Mouse (Mus musculus) stomach, embryonic 15.5 days (tissue): ENCODE results near the gene Map4k1. TPM values are rescaled to one million over a fixed set of nuclear protein-coding genes. Genes with fewer than 3 reads are reported as not detected.

Experiments
- ATAC-seq: fragments of 200-750 bp; cut with Nextera tagmentation; 2 replicates; pipeline ENCODE4 v1.8.0; 2017; ENCODE audit warnings: low read depth, moderate number of reproducible peaks, moderate TSS enrichment; ENCODE audit not compliant: insufficient read depth, low FRiP score
- H3K27ac ChIP-seq: fragments of 300-500 bp; sonication (generic); 2 replicates; pipeline ENCODE4 v1.5.1; 2015; ENCODE audit warnings: mild to moderate bottlenecking, inconsistent platforms
- H3K27me3 ChIP-seq: fragments of 300-500 bp; sonication (generic); replicated peaks from 2 replicates; pipeline ENCODE4 v1.6.1; 2015; ENCODE audit warnings: inconsistent platforms
- H3K36me3 ChIP-seq: fragments of 300-500 bp; sonication (generic); 2 replicates; pipeline ENCODE4 v1.6.1; 2015; ENCODE audit warnings: inconsistent platforms
- H3K4me1 ChIP-seq: fragments of 300-500 bp; sonication (generic); 2 replicates; pipeline ENCODE4 v1.6.1; 2015; ENCODE audit warnings: inconsistent platforms
- H3K4me2 ChIP-seq: fragments of 300-500 bp; sonication (generic); 2 replicates; pipeline ENCODE4 v1.6.1; 2015; ENCODE audit warnings: mild to moderate bottlenecking, inconsistent platforms
- H3K4me3 ChIP-seq: fragments of 300-500 bp; sonication (generic); replicated peaks from 2 replicates; pipeline ENCODE4 v1.5.1; 2015; ENCODE audit warnings: inconsistent platforms
- H3K9ac ChIP-seq: fragments of 300-500 bp; sonication (generic); 2 replicates; pipeline ENCODE4 v1.6.1; 2015; ENCODE audit warnings: inconsistent platforms
- H3K9me3 ChIP-seq: fragments of 300-500 bp; sonication (generic); 2 replicates; pipeline ENCODE4 v1.6.1; 2016; ENCODE audit warnings: inconsistent platforms
- WGBS: fragments of 180-500 bp; shearing (Covaris S2); methylation state at CpG from one replicate; pipeline ENCODE4 v1.1.7; 2015; 5-methylcytosine and 5-hydroxymethylcytosine counted together
- polyA plus RNA-seq: library from polyadenylated mRNA; unstranded; fragments of >200 nt; fragmentation: Nextera tagmentation; extraction: Ambion mirVana; gene quantifications from 2 replicates; pipeline ENCODE4 v1.2.1, GENCODE M21; 2015

Gene Map4k1
- polyA plus RNA-seq, 1 experiment from 2014 or later: 9.3 TPM

DNA sequence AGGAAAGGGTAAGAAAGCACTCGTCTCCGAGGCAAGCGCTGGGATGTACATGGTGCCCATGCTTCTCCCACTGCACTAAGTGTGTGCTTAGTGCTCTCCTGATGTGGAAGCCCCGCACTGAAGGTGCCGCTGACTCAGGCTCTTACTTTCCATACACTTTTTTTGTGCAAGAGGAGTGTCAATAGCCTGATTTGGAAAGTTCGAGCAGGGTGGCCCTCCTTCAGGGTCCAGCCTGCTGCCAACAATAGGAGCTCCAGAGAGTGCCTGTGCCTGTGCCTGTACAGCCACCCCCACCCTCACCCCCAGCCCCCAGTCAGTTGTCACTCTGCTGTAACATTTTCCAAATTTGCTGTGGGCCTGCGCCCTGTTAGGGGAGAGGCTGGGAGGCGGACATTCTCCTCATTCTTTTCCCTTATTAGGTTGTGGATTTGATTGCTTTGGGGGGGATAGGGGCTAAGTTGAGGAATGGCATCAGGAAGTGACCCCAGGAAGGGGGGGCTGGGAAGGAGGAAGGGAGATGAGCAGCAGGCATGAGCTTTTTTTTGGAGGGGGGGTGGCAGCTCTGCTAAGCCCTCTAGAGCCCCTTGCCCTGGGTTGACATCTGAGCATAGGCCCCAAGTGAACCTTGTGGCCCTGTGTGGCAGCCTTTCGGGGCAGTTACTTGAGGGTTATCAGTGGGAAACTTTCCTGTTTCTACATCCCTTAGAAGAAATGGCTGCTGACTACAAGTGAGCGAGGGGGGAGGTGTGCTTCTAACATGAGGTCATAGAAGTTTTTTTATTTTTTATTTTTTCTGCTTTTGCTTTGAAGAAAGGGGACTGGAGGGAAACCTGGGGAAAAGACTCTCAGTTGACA, 36.2 kb upstream of the Map4k1 start:
- H3K9me3 ChIP-seq: no peaks in the 10 kb centered on the region
- 22% methylated on average over 10 of the region's 10 CpGs for WGBS
- H3K4me3 ChIP-seq: no peak overlapping the region
- peak overlapping the region; percentile 24; the same call in 1 of the 2 replicates for H3K4me2 ChIP-seq
- H3K27me3 ChIP-seq: no peaks in the 10 kb centered on the region
- no peaks in the 10 kb centered on the region for H3K36me3 ChIP-seq
- peak overlapping the region; percentile 89 for H3K27ac ChIP-seq
- H3K9ac ChIP-seq: no peak overlapping the region
- H3K4me1 ChIP-seq: peaks cover 71% of the 10 kb centered on the region
- peak; percentile 57 for ATAC-seq

- 31% methylated on average over 1 of the region's 1 CpGs for WGBS
- ATAC-seq: no peak
- Histone ChIP-seq H3K4me2 (no peak overlapping the region), H3K27me3 (no peaks in the 10 kb centered on the region), H3K4me1 (peaks cover 66% of the 10 kb centered on the region), H3K9me3 (no peaks in the 10 kb centered on the region), H3K27ac (peak overlapping the region; percentile 89), H3K36me3 (no peaks in the 10 kb centered on the region), H3K9ac (no peak overlapping the region), H3K4me3 (no peak overlapping the region)
Observed at GRCm38 (mm10) chr7:28946271-28946610, 35.6 kb upstream of the Map4k1 start.

DNA sequence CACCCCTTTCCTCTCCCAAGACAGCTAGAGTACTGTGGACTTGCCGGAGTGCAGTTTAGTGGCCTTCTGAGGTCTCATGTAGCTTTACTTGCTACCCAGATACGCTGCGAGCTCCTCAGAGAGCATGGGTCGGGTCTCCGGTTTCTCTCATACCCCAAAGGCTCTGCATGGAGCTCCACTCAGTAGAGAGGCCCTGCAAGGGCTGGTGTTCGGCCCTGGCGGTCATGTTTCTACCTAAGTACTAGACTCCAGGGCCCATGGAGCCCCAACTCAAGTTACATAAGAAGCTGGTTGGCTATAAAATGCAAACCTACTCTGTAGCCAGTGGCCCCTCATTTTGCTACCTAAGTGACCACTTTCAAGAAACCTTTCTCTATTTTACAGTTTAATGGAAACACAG, 33.1 kb upstream of the Map4k1 start:
- Histone ChIP-seq H3K9ac (no peak overlapping the region), H3K4me2 (no peak overlapping the region; the same call in 1 of the 2 replicates)
- WGBS: 85% methylated on average over 7 of the region's 7 CpGs

GRCm38 (mm10) chr7:28949298-28949697, 32.6 kb upstream of the Map4k1 start:
- H3K27ac ChIP-seq: peak overlapping the region; percentile 64
- H3K9me3 ChIP-seq: no peaks in the 10 kb centered on the region
- H3K27me3 ChIP-seq: no peaks in the 10 kb centered on the region
- ATAC-seq: no peak
- 61% methylated on average over 2 of the region's 2 CpGs for WGBS
- H3K36me3 ChIP-seq: no peaks in the 10 kb centered on the region
- H3K4me2 ChIP-seq: no peak overlapping the region; the same call in 1 of the 2 replicates
- H3K9ac ChIP-seq: no peak overlapping the region
- no peak overlapping the region for H3K4me3 ChIP-seq
- H3K4me1 ChIP-seq: peaks cover 74% of the 10 kb centered on the region

More for the DNA sequence above, 33.1 kb upstream of the Map4k1 start:
- Histone ChIP-seq H3K4me3 (no peak overlapping the region), H3K4me1 (peaks cover 71% of the 10 kb centered on the region), H3K36me3 (no peaks in the 10 kb centered on the region), H3K27ac (peak overlapping the region; percentile 64; the same call in 1 of the 2 replicates), H3K9me3 (no peaks in the 10 kb centered on the region), H3K27me3 (no peaks in the 10 kb centered on the region)
- no peak for ATAC-seq

DNA sequence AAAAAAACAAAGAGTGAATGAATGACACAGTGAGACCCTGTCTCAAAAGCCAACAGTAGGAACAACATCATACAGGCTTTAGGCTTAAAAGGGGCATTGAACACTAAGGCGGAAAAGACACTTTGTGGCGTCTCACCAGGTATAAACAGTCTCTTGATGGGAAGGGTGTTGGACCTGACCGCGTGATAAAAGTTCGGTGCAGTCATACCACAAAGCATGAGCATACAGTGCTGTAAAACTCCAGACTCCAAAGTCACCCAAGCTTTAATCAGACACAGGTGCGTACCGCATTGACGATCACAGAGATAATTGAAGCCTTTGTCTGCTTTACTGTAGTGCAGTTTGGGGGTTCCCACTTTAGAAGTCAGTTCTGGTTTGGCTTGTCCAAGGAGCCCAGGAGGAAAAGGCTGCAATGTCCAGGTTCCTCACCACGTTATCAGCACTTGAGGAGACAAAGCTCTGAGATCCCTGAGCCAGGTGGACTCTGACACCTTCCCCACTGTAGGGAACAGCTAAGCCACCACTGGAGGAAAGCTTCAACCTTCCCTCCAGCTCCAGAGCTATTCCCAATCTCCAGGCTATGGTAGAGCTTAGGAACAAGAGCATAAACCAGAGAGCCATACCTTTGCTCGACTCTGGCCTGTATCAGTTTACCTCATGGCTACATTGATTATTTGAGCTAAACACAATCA, 31.4 kb upstream of the Map4k1 start:
- Histone ChIP-seq H3K27me3 (no peaks in the 10 kb centered on the region), H3K9ac (no peak overlapping the region), H3K27ac (peak overlapping the region; percentile 64; the same call in 1 of the 2 replicates), H3K4me3 (no peak overlapping the region), H3K4me1 (peaks cover 74% of the 10 kb centered on the region), H3K9me3 (no peaks in the 10 kb centered on the region), H3K36me3 (no peaks in the 10 kb centered on the region), H3K4me2 (no peak overlapping the region)
- ATAC-seq: no peak
- WGBS: 80% methylated on average over 10 of the region's 10 CpGs

GRCm38 (mm10) chr7:28951764-28952163, 30.1 kb upstream of the Map4k1 start:
- H3K9me3 ChIP-seq: no peaks in the 10 kb centered on the region
- WGBS: 64% methylated on average over 2 of the region's 2 CpGs
- no peak overlapping the region for H3K4me3 ChIP-seq
- H3K27me3 ChIP-seq: no peaks in the 10 kb centered on the region
- no peak overlapping the region for H3K4me2 ChIP-seq
- H3K4me1 ChIP-seq: peaks cover 65% of the 10 kb centered on the region
- ATAC-seq: no peak
- no peaks in the 10 kb centered on the region for H3K36me3 ChIP-seq
- no peak overlapping the region for H3K27ac ChIP-seq
- no peak overlapping the region for H3K9ac ChIP-seq

DNA sequence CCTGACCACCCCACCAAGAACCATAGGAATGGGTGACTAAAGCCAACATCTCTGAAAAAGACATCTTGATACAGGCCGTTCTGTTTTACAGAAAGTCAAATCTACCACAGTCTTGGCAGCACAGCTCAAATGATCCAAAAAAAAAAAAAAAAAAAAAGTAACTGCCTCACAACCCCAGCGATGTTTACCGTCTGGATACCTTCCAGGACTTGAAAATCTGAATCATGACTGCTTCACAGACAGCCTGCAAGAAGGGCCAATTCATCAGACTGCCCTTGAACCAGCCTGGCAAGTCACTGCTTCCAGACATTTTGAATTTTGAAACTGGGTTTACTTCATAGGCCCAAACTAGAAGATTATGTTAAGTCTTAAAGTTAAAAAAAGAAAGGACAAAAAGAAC, 29.1 kb upstream of the Map4k1 start:
- Histone ChIP-seq H3K27me3 (no peaks in the 10 kb centered on the region), H3K36me3 (no peaks in the 10 kb centered on the region), H3K27ac (peak overlapping the region; percentile 86), H3K9me3 (no peaks in the 10 kb centered on the region), H3K4me2 (0 out of 2 replicates have a peak overlapping the region, but pooled peaks have one; percentile 19), H3K9ac (no peak overlapping the region), H3K4me3 (no peak overlapping the region), H3K4me1 (peaks cover 64% of the 10 kb centered on the region)
- ATAC-seq: no peak
- WGBS: 5% methylated on average over 3 of the region's 3 CpGs

GRCm38 (mm10) chr7:28953476-28954376, 28.1 kb upstream of the Map4k1 start:
- no peak overlapping the region for H3K9ac ChIP-seq
- H3K4me3 ChIP-seq: no peak overlapping the region
- no peaks in the 10 kb centered on the region for H3K9me3 ChIP-seq
- peak overlapping the region; percentile 86 for H3K27ac ChIP-seq
- ATAC-seq: peak; percentile 44; the same call in 1 of the 2 replicates
- H3K4me2 ChIP-seq: peak overlapping the region; percentile 19; the same call in 1 of the 2 replicates
- H3K4me1 ChIP-seq: peaks cover 65% of the 10 kb centered on the region
- H3K27me3 ChIP-seq: no peaks in the 10 kb centered on the region
- H3K36me3 ChIP-seq: no peaks in the 10 kb centered on the region
- WGBS: 13% methylated on average over 2 of the region's 2 CpGs

GRCm38 (mm10) chr7:28954773-28955172, 27.1 kb upstream of the Map4k1 start:
- no peak overlapping the region for H3K4me3 ChIP-seq
- H3K9ac ChIP-seq: no peak overlapping the region
- H3K4me2 ChIP-seq: no peak overlapping the region
- no peaks in the 10 kb centered on the region for H3K36me3 ChIP-seq
- peaks cover 66% of the 10 kb centered on the region for H3K4me1 ChIP-seq
- no peak for ATAC-seq
- peak overlapping the region; percentile 49 for H3K27ac ChIP-seq
- WGBS: 78% methylated on average over 4 of the region's 4 CpGs
- H3K27me3 ChIP-seq: no peaks in the 10 kb centered on the region
- no peaks in the 10 kb centered on the region for H3K9me3 ChIP-seq

DNA sequence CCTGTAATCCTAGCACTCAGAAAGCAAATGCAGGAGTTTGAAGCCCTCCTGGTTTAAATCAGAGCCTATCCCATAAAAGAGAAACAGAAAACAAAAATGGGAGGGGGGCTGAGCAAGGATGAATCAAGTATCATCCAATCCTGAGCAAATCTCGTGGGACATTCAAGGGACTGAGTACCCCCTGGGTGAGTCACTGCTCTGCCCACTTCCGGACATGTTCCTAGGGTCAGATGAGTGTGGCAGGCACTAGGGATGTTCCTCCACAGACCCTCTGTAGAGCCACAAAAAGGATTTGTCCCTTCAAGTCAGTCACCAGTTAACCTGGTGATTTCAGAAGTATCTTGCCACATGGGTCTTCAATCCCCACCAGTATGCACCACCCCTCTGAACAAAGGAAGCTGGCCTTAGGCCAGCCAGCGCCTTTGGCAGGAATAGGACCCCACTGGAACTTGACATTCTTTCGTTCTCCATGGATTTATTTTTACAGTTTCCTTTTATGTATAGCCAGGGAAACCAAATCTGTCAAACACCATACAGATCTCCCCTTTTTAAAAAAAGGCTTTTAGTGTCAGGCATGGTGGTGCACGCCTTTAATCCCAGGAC, 26.5 kb upstream of the Map4k1 start:
- Histone ChIP-seq H3K4me3 (no peak overlapping the region), H3K9ac (no peak overlapping the region), H3K27ac (peak overlapping the region; percentile 49), H3K36me3 (no peaks in the 10 kb centered on the region), H3K9me3 (no peaks in the 10 kb centered on the region), H3K27me3 (no peaks in the 10 kb centered on the region), H3K4me1 (peaks cover 68% of the 10 kb centered on the region), H3K4me2 (no peak overlapping the region)
- 51% methylated on average over 5 of the region's 5 CpGs for WGBS
- no peak for ATAC-seq

- no peak overlapping the region for H3K4me2 ChIP-seq
- 74% methylated on average over 1 of the region's 1 CpGs for WGBS
Observed at GRCm38 (mm10) chr7:28956270-28956669, 25.6 kb upstream of the Map4k1 start.

More at GRCm38 (mm10) chr7:28956270-28956669, 25.6 kb upstream of the Map4k1 start:
- Histone ChIP-seq H3K27ac (peak overlapping the region; percentile 49; the same call in 1 of the 2 replicates), H3K4me3 (no peak overlapping the region), H3K9ac (no peak overlapping the region), H3K27me3 (no peaks in the 10 kb centered on the region), H3K9me3 (no peaks in the 10 kb centered on the region), H3K36me3 (no peaks in the 10 kb centered on the region), H3K4me1 (peaks cover 69% of the 10 kb centered on the region)
- no peak for ATAC-seq
